Mouse (Mus musculus): ENCODE data around the gene Tnfaip1. TPM values are rescaled to one million over a fixed set of nuclear protein-coding genes. Genes with fewer than 3 reads are reported as not detected.
A peak's percentile ranks its signal among the peaks of the same experiment; 100 is the strongest.

Gene Tnfaip1
- polyA plus RNA-seq, 1 experiment from 2014 or later: 83.1 TPM

DNA sequence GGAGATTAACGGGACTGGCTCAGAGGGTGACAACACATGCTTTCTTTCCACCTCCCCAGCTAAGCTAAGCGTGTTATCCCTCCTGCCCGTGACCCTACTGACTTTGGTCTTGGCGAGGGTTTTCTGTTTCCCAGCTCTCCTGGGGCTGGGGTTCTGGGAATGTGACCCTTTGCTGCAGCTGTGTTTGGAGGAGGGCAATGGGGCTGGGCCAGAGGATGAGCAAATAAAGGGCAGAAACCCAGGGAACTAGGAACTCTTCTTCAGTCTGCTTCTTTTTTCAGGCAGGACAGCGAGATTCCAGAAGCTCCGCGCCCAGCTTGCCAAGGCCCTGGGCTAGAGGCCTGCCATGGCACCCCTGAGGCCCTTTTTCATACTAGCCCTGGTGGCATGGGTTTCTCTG is 37.1 kb downstream of the Tnfaip1 start, which contains the start of gene Vtn:
Vtn (plus strand) TSS at position 88 of the 400 bp plus-strand sequence.
- Histone ChIP-seq H3K27me3 (ENCODE audit: control insufficient read depth, insufficient read depth, low read length) (peaks cover 8% of the 10 kb centered on the region), H3K4me1 (ENCODE audit: control insufficient read depth, insufficient read depth, low read length) (peaks cover 27% of the 10 kb centered on the region), H3K4me3 (ENCODE audit: low read depth, low read length) (peak within 1 kb of the TSS; percentile 74), H3K9ac (ENCODE audit: low read length) (peak within 1 kb of the TSS; percentile 78), H3K9me3 (ENCODE audit: control insufficient read depth, low read length) (no peaks in the 10 kb centered on the region), H3K4me2 (peak within 1 kb of the TSS; percentile 96), H3K36me3 (ENCODE audit: control insufficient read depth, insufficient read depth, low read length) (no peaks in the 10 kb centered on the region), H3K27ac (ENCODE audit: low read depth, low read length) (peak within 1 kb of the TSS; percentile 79)
- peak; percentile 91 for DNase-seq (ENCODE audit: low spot score, missing footprints)
- 35% methylated on average over 7 of the region's 7 CpGs for WGBS
- ATAC-seq (ENCODE audit: low FRiP score): no peak

DNA sequence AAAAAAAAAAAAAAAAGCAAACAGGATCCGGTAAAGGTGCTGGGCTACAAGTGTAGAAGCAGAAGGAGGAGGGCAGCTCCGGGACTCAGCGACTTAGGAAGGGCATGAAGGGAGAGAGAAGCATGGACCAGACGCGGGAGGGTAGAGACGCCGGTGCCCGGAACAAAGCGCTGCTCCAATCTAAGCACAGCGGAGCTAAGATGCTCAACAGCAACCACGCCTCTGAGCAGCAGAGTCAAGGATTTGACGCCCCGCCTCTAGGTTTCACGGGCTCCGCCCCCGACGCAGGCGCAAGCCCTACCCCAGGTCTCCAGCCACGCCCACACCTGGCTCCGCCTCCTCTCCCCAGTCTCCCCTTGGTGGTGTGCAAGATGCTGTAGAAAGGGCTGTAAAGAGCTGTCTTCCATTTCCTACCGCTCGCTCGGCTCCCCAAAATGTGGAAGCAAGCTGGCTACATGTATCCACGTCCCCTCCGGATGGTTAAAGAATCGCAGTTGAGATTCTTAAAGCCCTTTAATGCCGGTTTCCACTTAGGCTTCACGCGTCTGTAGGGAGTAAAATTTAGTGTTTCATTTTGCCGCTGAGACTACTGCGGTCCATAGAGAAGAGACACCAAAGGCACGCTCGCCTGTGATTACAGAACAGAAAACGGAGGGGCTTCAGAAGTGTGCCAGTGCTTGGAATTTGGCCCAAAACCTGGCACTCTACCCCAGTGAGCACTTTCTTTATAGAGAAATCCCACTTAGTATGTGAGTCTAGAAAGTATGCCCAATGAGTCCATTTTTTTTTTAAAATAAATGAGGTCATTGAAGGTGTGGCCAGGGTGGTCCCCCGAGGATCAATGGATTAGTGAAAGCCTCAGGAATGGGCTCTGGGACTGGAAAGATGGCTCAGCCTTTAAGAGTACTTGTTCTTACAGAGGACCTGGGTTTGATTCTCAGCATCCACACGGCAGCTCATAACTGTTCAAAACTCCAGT is 38.3 kb downstream of the Tnfaip1 start, which contains the start of gene Sarm1:
Sarm1 (minus strand) TSS at position 211 of the 979 bp plus-strand sequence.
- ATAC-seq (ENCODE audit: low FRiP score) (peak; percentile 97), DNase-seq (ENCODE audit: low spot score, missing footprints) (peak; percentile 99)
- Histone ChIP-seq H3K27ac (ENCODE audit: low read depth, low read length) (peak within 1 kb of the TSS; percentile 79), H3K27me3 (ENCODE audit: control insufficient read depth, insufficient read depth, low read length) (peaks cover 8% of the 10 kb centered on the region), H3K4me3 (ENCODE audit: low read depth, low read length) (peak within 1 kb of the TSS; percentile 74), H3K9me3 (ENCODE audit: control insufficient read depth, low read length) (no peaks in the 10 kb centered on the region), H3K9ac (ENCODE audit: low read length) (peak within 1 kb of the TSS; percentile 78), H3K4me2 (peak within 1 kb of the TSS; percentile 96), H3K36me3 (ENCODE audit: control insufficient read depth, insufficient read depth, low read length) (no peaks in the 10 kb centered on the region), H3K4me1 (ENCODE audit: control insufficient read depth, insufficient read depth, low read length) (peaks cover 27% of the 10 kb centered on the region)
- WGBS: 3% methylated on average over 35 of the region's 36 CpGs

DNA sequence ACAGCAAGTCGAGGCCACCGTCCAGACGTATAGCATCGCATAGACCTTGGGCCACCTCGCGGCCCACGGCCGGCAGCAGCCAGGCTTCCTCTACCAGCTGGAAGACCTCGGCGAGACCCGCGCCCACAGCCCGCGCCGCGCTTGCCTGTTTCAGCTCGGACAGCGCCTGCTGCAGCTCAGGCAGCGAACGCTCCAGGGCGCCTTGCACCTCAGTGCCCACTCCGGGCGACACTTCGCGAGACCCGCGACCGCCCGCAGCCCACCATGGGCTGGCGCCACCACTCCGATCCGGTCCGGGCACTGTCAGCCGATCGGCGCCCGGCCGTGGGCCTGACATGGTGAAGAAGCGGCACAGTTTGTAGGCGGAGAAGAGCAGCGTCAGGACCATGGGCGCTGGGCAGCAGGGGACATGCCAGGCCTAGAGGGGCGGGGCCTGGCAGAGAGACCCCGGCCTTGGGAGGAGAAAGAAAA is 39.0 kb downstream of the Tnfaip1 start:
- DNase-seq (ENCODE audit: low spot score, missing footprints) (no peak), ATAC-seq (ENCODE audit: low FRiP score) (peak; percentile 82)
- Histone ChIP-seq H3K27ac (ENCODE audit: low read depth, low read length) (peak overlapping the region; percentile 63), H3K4me3 (ENCODE audit: low read depth, low read length) (peak overlapping the region; percentile 74), H3K9ac (ENCODE audit: low read length) (peak overlapping the region; percentile 78), H3K4me2 (peak overlapping the region; percentile 96), H3K36me3 (ENCODE audit: control insufficient read depth, insufficient read depth, low read length) (no peaks in the 10 kb centered on the region), H3K9me3 (ENCODE audit: control insufficient read depth, low read length) (no peaks in the 10 kb centered on the region), H3K4me1 (ENCODE audit: control insufficient read depth, insufficient read depth, low read length) (peaks cover 27% of the 10 kb centered on the region), H3K27me3 (ENCODE audit: control insufficient read depth, insufficient read depth, low read length) (peaks cover 8% of the 10 kb centered on the region)
- under 1% methylated on average over 44 of the region's 44 CpGs for WGBS

DNA sequence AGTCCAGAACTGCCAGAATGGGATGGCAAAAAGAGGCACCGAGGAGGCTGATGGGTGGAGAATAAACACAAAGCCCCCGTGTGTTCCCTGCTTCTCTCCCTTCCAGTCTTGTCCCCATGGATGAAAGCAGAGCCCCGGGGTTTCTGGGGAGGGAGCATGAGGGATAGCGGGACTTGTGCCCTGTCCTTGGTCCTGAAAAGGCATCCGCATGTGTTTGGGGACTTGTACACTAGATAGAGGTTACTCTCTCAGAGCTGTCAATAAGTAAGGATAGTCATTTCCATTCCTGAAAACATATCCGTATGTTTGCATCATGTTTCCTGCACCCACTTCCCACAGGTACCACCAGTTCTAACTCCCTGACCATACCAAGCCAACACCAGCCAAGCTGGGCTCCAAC is 40.2 kb downstream of the Tnfaip1 start:
- Histone ChIP-seq H3K9me3 (ENCODE audit: control insufficient read depth, low read length) (no peaks in the 10 kb centered on the region), H3K27ac (ENCODE audit: low read depth, low read length) (no peak overlapping the region), H3K27me3 (ENCODE audit: control insufficient read depth, insufficient read depth, low read length) (peaks cover 18% of the 10 kb centered on the region), H3K36me3 (ENCODE audit: control insufficient read depth, insufficient read depth, low read length) (no peaks in the 10 kb centered on the region), H3K4me3 (ENCODE audit: low read depth, low read length) (peak overlapping the region; percentile 74; the same call in 1 of the 2 replicates), H3K9ac (ENCODE audit: low read length) (peak overlapping the region; percentile 12; the same call in 1 of the 2 replicates), H3K4me1 (ENCODE audit: control insufficient read depth, insufficient read depth, low read length) (peaks cover 29% of the 10 kb centered on the region), H3K4me2 (peak overlapping the region; percentile 96)
- ATAC-seq (ENCODE audit: low FRiP score) (no peak), DNase-seq (ENCODE audit: low spot score, missing footprints) (peak; percentile 94)
- WGBS: 5% methylated on average over 6 of the region's 6 CpGs

GRCm38 (mm10) chr11:78490781-78491241 is 45.3 kb downstream of the Tnfaip1 start:
- no peak overlapping the region for H3K27ac ChIP-seq (ENCODE audit: low read depth, low read length)
- H3K4me2 ChIP-seq: peak overlapping the region; percentile 46
- H3K9me3 ChIP-seq (ENCODE audit: control insufficient read depth, low read length): no peaks in the 10 kb centered on the region
- 10% methylated on average over 48 of the region's 48 CpGs for WGBS
- H3K4me1 ChIP-seq (ENCODE audit: control insufficient read depth, insufficient read depth, low read length): peaks cover 11% of the 10 kb centered on the region
- peaks cover 39% of the 10 kb centered on the region for H3K27me3 ChIP-seq (ENCODE audit: control insufficient read depth, insufficient read depth, low read length)
- DNase-seq (ENCODE audit: low spot score, missing footprints) (peak; percentile 94), ATAC-seq (ENCODE audit: low FRiP score) (peak; percentile 66; the same call in 1 of the 2 replicates)
- H3K9ac ChIP-seq (ENCODE audit: low read length): 0 out of 2 replicates have a peak overlapping the region, but pooled peaks have one; percentile 38
- peak overlapping the region; percentile 20; the same call in 1 of the 2 replicates for H3K4me3 ChIP-seq (ENCODE audit: low read depth, low read length)
- H3K36me3 ChIP-seq (ENCODE audit: control insufficient read depth, insufficient read depth, low read length): no peaks in the 10 kb centered on the region

- H3K4me2 ChIP-seq: no peak overlapping the region
- no peak overlapping the region for H3K27ac ChIP-seq (ENCODE audit: low read depth, low read length)
- no peak for ATAC-seq (ENCODE audit: low FRiP score)
- peaks cover 9% of the 10 kb centered on the region for H3K4me1 ChIP-seq (ENCODE audit: control insufficient read depth, insufficient read depth, low read length)
- peaks cover 36% of the 10 kb centered on the region for H3K27me3 ChIP-seq (ENCODE audit: control insufficient read depth, insufficient read depth, low read length)
- WGBS: 5% methylated on average over 8 of the region's 8 CpGs
- no peaks in the 10 kb centered on the region for H3K9me3 ChIP-seq (ENCODE audit: control insufficient read depth, low read length)
- DNase-seq (ENCODE audit: low spot score, missing footprints): peak; percentile 99
- H3K4me3 ChIP-seq (ENCODE audit: low read depth, low read length): no peak overlapping the region
- no peaks in the 10 kb centered on the region; the same call in 1 of the 2 replicates for H3K36me3 ChIP-seq (ENCODE audit: control insufficient read depth, insufficient read depth, low read length)
- no peak overlapping the region for H3K9ac ChIP-seq (ENCODE audit: low read length)
Measured at GRCm38 (mm10) chr11:78488168-78488567, 48.0 kb downstream of the Tnfaip1 start.

DNA sequence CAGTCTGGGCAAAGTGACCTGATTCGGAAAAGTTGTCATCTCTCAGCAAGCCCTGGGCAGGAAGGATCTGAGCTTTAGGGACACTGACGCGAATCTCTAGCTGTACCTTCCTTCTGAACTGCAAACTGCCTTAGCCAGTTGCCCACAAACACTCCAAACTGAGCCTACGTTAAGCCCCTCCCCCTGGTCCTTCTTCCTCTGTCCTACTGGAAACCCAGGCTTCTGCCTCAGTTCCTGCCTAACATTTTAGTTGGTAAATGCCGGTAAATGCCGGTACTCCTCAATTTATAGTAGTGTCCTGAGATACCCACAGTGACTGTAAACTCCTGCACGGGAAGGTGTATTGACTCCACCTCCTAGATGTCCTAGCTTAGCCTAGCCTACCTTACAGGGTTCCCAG is 52.5 kb downstream of the Tnfaip1 start:
- no peak overlapping the region for H3K9ac ChIP-seq (ENCODE audit: low read length)
- H3K36me3 ChIP-seq (ENCODE audit: control insufficient read depth, insufficient read depth, low read length): no peaks in the 10 kb centered on the region; the same call in 1 of the 2 replicates
- peaks cover 15% of the 10 kb centered on the region for H3K27me3 ChIP-seq (ENCODE audit: control insufficient read depth, insufficient read depth, low read length)
- ATAC-seq (ENCODE audit: low FRiP score) (no peak), DNase-seq (ENCODE audit: low spot score, missing footprints) (no peak)
- WGBS: 75% methylated on average over 7 of the region's 7 CpGs
- no peak overlapping the region for H3K4me3 ChIP-seq (ENCODE audit: low read depth, low read length)
- no peak overlapping the region for H3K27ac ChIP-seq (ENCODE audit: low read depth, low read length)
- H3K4me2 ChIP-seq: no peak overlapping the region
- no peaks in the 10 kb centered on the region; the same call in 1 of the 2 replicates for H3K4me1 ChIP-seq (ENCODE audit: control insufficient read depth, insufficient read depth, low read length)
- H3K9me3 ChIP-seq (ENCODE audit: control insufficient read depth, low read length): no peaks in the 10 kb centered on the region

DNA sequence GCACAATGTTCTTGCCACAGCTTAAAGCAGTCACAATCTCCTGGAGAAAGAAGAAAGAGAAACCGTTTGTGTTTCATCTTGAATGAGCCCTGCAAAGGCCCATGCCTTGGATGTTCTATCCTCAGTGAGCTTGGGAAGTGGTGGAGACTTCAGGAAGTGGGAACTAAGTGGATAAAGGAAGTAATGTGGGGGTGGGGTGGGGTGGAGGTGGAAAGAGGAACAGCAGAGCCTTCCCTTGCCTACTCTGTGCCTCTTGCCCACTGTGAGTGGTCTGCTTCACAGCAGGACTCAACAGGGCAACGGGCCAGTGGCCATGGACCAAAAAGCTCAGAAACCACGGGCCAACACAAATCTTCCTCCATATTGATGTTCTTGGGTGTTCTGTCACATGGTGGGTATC is 60.8 kb downstream of the Tnfaip1 start:
- WGBS: 96% methylated on average over 3 of the region's 3 CpGs
- no peak for ATAC-seq (ENCODE audit: low FRiP score)
- H3K9ac ChIP-seq (ENCODE audit: low read length): no peak overlapping the region
- H3K9me3 ChIP-seq (ENCODE audit: control insufficient read depth, low read length): no peaks in the 10 kb centered on the region
- no peaks in the 10 kb centered on the region for H3K27me3 ChIP-seq (ENCODE audit: control insufficient read depth, insufficient read depth, low read length)
- no peak overlapping the region for H3K4me3 ChIP-seq (ENCODE audit: low read depth, low read length)
- no peak overlapping the region for H3K4me2 ChIP-seq
- H3K36me3 ChIP-seq (ENCODE audit: control insufficient read depth, insufficient read depth, low read length): no peaks in the 10 kb centered on the region
- no peak for DNase-seq (ENCODE audit: low spot score, missing footprints)
- no peaks in the 10 kb centered on the region for H3K4me1 ChIP-seq (ENCODE audit: control insufficient read depth, insufficient read depth, low read length)
- no peak overlapping the region for H3K27ac ChIP-seq (ENCODE audit: low read depth, low read length)

All from midbrain, embryonic 11.5 days (tissue).